Mouse (Mus musculus) stomach, adult 2 months (tissue): Measurements from ENCODE around the gene 4921536K21Rik. TPM values are rescaled to one million over a fixed set of nuclear protein-coding genes. Genes with fewer than 3 reads are reported as not detected.

Experiments
- polyA plus RNA-seq: library from polyadenylated mRNA; depleted of rRNA; stranded (reverse); fragments of >200 nt; gene quantifications from 2 replicates; pipeline ENCODE4 v1.2.3, GENCODE M21; 2012; rRNA removed

4921536K21Rik gene
- 0.04 and 0.10 TPM in 2 replicates for polyA plus RNA-seq

DNA sequence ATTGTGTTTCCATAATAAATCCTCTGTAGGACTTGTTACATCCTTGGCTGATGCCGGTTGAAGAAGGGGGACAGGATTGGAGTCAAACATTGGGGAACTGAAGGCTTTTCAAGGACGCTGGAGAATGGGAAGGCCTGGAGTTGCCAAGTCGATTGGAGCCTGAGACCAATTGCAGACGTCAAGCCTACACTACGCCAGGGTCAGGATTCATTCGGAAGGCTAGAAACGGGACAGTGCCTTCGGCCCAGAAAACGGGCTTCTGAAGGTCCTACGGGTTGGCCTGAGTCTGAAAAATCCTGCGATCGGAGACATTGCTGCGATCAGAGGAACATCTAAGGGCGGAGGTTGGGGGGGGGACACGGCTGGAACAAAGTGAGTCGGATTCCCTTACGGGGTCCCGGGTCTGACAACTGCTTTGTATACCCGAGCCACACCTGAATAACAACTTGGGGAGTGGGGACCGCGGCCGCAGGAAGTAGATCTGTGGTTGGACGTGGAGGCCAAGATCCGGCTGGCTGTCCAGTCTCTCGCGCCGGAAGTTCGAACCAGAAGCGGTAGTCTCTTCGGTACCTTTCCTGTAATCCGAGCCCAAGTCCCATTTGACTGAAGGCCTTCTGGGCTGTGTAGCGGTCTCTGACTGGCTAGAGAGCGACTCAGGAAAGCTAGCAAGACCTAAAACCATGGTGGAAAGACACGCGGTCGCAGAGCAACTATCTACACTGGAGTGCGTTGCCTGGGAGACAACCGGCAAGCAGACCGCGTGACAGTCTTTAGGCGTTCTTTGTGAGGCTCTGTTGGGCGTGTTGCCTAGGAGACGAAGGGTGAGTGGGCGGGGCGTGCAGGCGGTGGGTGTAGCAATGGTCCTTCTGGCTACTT, at the start of gene 4921536K21Rik, which contains the start of gene Dusp18:
4921536K21Rik (minus strand) TSS at position 693 of the 876 bp plus-strand sequence.
Dusp18 (plus strand) TSS at position 835 of the 876 bp plus-strand sequence.

GRCm38 (mm10) chr11:3931511-3932211, 36.8 kb upstream of the 4921536K21Rik start, which contains the start of gene Tcn2:
Tcn2 (minus strand) TSS chr11:3932159.

DNA sequence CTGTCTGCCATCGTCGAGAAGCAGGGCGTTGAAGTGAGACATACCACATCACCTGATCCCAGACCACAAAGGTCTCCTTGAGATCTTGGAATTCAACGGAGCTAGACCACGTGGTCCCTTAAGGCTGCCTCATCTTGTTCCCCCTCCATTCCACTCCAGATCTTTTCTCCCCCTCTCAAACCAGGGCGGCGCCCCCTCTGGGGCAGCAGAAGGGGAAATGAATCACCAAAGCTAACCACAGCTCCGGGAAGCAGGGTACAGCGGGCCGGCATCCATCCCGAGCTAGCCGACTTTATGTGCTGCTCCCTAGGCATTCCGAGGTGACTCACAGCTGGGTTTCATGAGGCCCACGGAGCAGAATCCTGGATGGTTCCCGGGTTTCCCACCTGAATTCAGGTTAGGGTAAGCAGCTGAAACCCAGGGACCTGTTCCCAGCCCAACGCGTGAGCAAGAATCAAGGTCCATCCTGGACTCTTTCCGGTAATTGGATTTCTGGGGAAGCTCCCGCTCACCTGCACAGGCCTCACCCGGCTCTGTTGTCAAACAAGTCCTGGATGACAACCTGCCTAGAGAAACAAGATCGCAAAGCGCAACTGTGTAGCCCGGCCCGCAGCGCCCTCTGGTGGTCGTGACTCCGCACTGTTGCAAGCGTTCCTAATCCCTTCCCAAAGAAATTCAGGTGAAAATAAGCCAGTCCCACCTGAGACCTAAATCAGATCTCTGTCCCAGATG, 19.4 kb upstream of the 4921536K21Rik start, which contains the start of gene Slc35e4:
Slc35e4 (minus strand) TSS at position 556 of the 732 bp plus-strand sequence.

DNA sequence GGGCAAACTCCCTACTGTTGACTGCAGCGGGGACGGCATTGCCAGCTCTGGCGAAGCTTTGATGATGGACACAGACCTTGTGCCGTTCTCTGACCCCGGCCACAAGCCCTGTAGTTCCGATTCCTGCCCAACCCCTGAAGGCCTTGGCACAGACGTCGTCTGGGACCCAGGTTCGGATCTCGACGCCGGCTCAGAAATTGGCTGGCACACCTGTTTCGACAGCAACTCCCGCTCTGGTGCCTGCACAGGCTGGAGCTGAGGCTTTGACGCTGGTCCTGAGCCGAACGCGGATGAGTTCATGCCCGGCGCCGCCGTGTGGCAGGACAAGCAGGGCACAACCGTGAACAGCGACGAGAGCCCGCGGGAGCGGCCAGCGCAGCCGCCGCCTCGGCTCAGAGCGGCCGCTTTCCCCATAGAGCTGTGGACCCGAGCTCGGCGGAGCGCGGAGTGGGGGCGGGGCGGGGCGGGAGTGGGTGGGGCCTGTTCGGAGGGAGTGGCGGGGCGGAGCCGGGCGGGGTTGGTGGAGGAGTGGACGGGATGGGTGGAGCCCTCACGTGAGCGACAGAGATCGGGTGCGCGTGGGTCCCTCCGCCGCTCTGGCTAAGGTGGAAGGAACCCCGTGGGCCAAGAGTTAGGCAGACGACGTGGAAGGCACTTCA, 31.3 kb downstream of the 4921536K21Rik start, which contains the start of gene Osbp2:
Osbp2 (minus strand) TSS at position 450 of the 659 bp plus-strand sequence.

Other genes with a start within 250 kb of the 4921536K21Rik start
- 1.5 and 2.7 TPM in 2 replicates for gene Morc2a, start 245.9 kb downstream of the 4921536K21Rik start, polyA plus RNA-seq
- gene Osbp2, start 31.2 kb downstream of the 4921536K21Rik start, polyA plus RNA-seq: 0.37 and 0.44 TPM in 2 replicates
- 1.9 and 2.2 TPM in 2 replicates for gene Dusp18, start 142 bp upstream of the 4921536K21Rik start, polyA plus RNA-seq
- gene Slc35e4, start 19.6 kb upstream of the 4921536K21Rik start, polyA plus RNA-seq: 8.5 and 12.9 TPM in 2 replicates
- gene Tcn2, start 37.1 kb upstream of the 4921536K21Rik start, polyA plus RNA-seq: 50.1 and 51.5 TPM in 2 replicates
- 14.7 and 20.1 TPM in 2 replicates for gene Pes1, start 68.9 kb upstream of the 4921536K21Rik start, polyA plus RNA-seq
- 0.06 TPM in 1 of 2 replicates, not detected in the other for gene 4930556J24Rik, start 81.7 kb upstream of the 4921536K21Rik start, polyA plus RNA-seq
- gene Gal3st1, start 88.5 kb upstream of the 4921536K21Rik start, polyA plus RNA-seq: 206 and 249 TPM in 2 replicates
- gene Sec14l4, start 136.4 kb upstream of the 4921536K21Rik start, polyA plus RNA-seq: 5.1 and 5.4 TPM in 2 replicates
- gene Sec14l3, start 169.7 kb upstream of the 4921536K21Rik start, polyA plus RNA-seq: not detected in 2 replicates
- 22.0 and 31.2 TPM in 2 replicates for gene Mtfp1, start 200.3 kb upstream of the 4921536K21Rik start, polyA plus RNA-seq
- gene Sec14l2, start 228.3 kb upstream of the 4921536K21Rik start, polyA plus RNA-seq: 0.34 and 0.81 TPM in 2 replicates
- gene Rnf215, start 240.1 kb upstream of the 4921536K21Rik start, polyA plus RNA-seq: 12.9 and 13.4 TPM in 2 replicates